Mouse (Mus musculus): Measurements from ENCODE around the gene Kmt2e. TPM values are rescaled to one million over a fixed set of nuclear protein-coding genes. Genes with fewer than 3 reads are reported as not detected.

Kmt2e gene
- polyA plus RNA-seq, 1 experiment: 22.9 TPM

- Histone ChIP-seq H3K4me3 (replicated peaks; ENCODE audit: extremely low read depth, low read depth, low read length) (no peak overlapping the region), H3K4me1 (ENCODE audit: control insufficient read depth, insufficient read depth, low read length) (no peaks in the 10 kb centered on the region; the same call in 1 of the 2 replicates)
- no peak for DNase-seq
- TF ChIP-seq CTCF (IDR thresholded peaks at IDR 0.05; ENCODE audit: insufficient read depth, low read length) (no peak), POLR2A (IDR thresholded peaks at IDR 0.05; ENCODE audit: borderline replicate concordance, extremely low read depth, low read depth, low read length) (no peak)
- 60% methylated on average over 4 of the region's 4 CpGs for WGBS
These were observed 73.0 kb downstream of the Kmt2e start for GRCm38 (mm10) chr5:23507210-23507609.

DNA sequence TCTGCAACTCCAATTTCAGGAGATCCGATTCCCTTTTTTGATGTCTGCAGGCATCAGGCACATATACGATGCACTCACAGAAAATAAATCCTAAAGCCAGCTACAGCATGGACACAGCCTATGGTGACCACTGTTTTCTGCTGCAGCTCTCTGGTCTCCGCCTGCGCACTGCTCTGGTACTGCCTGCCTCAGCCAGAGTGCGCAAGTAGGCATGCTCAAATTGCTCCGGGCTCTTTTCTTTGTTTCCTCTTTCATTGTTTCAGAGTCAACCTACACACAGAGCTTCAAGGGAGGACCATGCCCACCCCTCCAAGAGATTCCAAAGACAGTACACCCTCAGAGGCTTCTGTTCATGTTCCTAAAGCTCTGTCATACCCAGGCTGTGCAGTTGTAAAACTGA lies 74.4 kb downstream of the Kmt2e start:
- TF ChIP-seq POLR2A (IDR thresholded peaks at IDR 0.05; ENCODE audit: borderline replicate concordance, extremely low read depth, low read depth, low read length) (no peak), CTCF (IDR thresholded peaks at IDR 0.05; ENCODE audit: insufficient read depth, low read length) (no peak)
- 86% methylated on average over 6 of the region's 6 CpGs for WGBS

GRCm38 (mm10) chr5:23511456-23511855 lies 77.2 kb downstream of the Kmt2e start:
- 97% methylated on average over 5 of the region's 5 CpGs for WGBS
- H3K4me1 ChIP-seq (ENCODE audit: control insufficient read depth, insufficient read depth, low read length): no peaks in the 10 kb centered on the region; the same call in 1 of the 2 replicates
- DNase-seq: no peak
- H3K4me3 ChIP-seq (replicated peaks; ENCODE audit: extremely low read depth, low read depth, low read length): no peak overlapping the region
- no peak for TF ChIP-seq POLR2A (IDR thresholded peaks at IDR 0.05; ENCODE audit: borderline replicate concordance, extremely low read depth, low read depth, low read length)
- TF ChIP-seq CTCF (IDR thresholded peaks at IDR 0.05; ENCODE audit: insufficient read depth, low read length): no peak

More for the DNA sequence above, 74.4 kb downstream of the Kmt2e start:
- DNase-seq: no peak
- H3K4me1 ChIP-seq (ENCODE audit: control insufficient read depth, insufficient read depth, low read length): no peaks in the 10 kb centered on the region; the same call in 1 of the 2 replicates
- no peak overlapping the region for H3K4me3 ChIP-seq (replicated peaks; ENCODE audit: extremely low read depth, low read depth, low read length)

DNA sequence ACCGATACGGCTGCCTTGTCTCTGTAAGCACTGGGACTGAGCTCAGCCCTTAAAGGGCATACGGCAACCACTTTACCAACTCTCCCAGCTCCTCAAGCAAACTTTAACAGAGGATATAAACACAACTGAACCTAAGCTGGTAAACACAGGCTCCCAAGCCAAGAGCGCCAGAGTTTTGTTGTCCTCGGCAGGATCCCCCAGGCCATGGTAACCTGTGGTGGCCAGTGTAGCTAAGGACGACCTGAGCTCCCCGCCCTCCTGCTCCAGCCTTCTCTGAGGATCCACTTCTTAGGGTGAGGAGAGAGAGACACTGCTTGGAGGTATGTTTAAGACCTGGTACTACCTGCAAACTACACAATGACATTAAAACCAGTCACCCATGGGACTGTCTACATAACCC lies 78.3 kb downstream of the Kmt2e start:
- DNase-seq: no peak
- H3K4me3 ChIP-seq (replicated peaks; ENCODE audit: extremely low read depth, low read depth, low read length): no peak overlapping the region
- no peaks in the 10 kb centered on the region for H3K4me1 ChIP-seq (ENCODE audit: control insufficient read depth, insufficient read depth, low read length)
- 91% methylated on average over 7 of the region's 7 CpGs for WGBS
- no peak for TF ChIP-seq POLR2A (IDR thresholded peaks at IDR 0.05; ENCODE audit: borderline replicate concordance, extremely low read depth, low read depth, low read length)
- TF ChIP-seq CTCF (IDR thresholded peaks at IDR 0.05; ENCODE audit: insufficient read depth, low read length): no peak

GRCm38 (mm10) chr5:23513468-23513867 lies 79.2 kb downstream of the Kmt2e start:
- TF ChIP-seq POLR2A (IDR thresholded peaks at IDR 0.05; ENCODE audit: borderline replicate concordance, extremely low read depth, low read depth, low read length) (no peak), CTCF (IDR thresholded peaks at IDR 0.05; ENCODE audit: insufficient read depth, low read length) (no peak)
- no peaks in the 10 kb centered on the region for H3K4me1 ChIP-seq (ENCODE audit: control insufficient read depth, insufficient read depth, low read length)
- DNase-seq: no peak
- WGBS: 94% methylated on average over 13 of the region's 13 CpGs
- H3K4me3 ChIP-seq (replicated peaks; ENCODE audit: extremely low read depth, low read depth, low read length): no peak overlapping the region

DNA sequence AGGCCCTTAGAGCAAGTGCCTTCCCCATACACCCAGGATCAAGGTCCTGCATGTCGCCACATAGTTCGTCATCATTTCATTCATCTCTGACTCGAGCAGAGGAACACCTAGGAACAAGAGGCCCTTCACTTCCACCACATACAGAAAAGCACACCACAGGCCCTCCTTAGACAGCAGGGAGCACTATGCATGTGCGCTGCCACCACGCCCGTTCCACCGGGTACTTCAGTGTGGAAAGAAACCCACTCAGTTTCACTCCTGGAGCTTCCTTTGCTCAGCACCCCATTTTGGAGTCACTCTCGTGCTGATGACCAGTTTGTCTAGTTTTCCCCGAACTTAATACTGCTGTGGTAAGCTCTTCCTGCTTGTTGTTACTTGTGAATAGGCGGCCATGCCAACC lies 80.8 kb downstream of the Kmt2e start:
- no peak overlapping the region for H3K4me3 ChIP-seq (replicated peaks; ENCODE audit: extremely low read depth, low read depth, low read length)
- TF ChIP-seq CTCF (IDR thresholded peaks at IDR 0.05; ENCODE audit: insufficient read depth, low read length) (no peak), POLR2A (IDR thresholded peaks at IDR 0.05; ENCODE audit: borderline replicate concordance, extremely low read depth, low read depth, low read length) (no peak)
- no peak for DNase-seq
- 69% methylated on average over 10 of the region's 10 CpGs for WGBS
- peaks cover 5% of the 10 kb centered on the region; the same call in 1 of the 2 replicates for H3K4me1 ChIP-seq (ENCODE audit: control insufficient read depth, insufficient read depth, low read length)

GRCm38 (mm10) chr5:23516962-23517361 lies 82.7 kb downstream of the Kmt2e start:
- 89% methylated on average over 3 of the region's 3 CpGs for WGBS
- no peak for TF ChIP-seq CTCF (IDR thresholded peaks at IDR 0.05; ENCODE audit: insufficient read depth, low read length)
- DNase-seq: no peak
- H3K4me1 ChIP-seq (ENCODE audit: control insufficient read depth, insufficient read depth, low read length): peaks cover 5% of the 10 kb centered on the region; the same call in 1 of the 2 replicates
- H3K4me3 ChIP-seq (replicated peaks; ENCODE audit: extremely low read depth, low read depth, low read length): no peak overlapping the region

DNA sequence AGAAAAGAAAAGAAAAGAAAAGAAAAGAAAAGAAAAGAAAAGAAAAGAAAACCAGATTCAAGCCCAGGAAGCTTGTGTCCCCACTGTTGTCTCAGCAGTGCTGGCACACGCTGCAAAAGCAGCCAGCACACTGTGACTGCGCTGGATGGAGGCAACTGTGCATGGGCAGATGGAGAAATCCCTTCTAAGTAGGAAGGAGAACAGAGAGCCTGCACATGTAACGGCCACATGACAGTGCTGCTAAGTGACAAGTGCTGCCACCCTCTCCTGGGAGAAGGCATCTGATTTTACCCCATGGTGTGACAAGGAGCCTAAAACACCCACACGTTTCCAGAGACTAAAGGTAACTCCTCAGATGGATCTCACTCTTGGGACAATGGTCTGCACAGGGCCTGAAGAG lies 83.6 kb downstream of the Kmt2e start:
- TF ChIP-seq CTCF (IDR thresholded peaks at IDR 0.05; ENCODE audit: insufficient read depth, low read length) (no peak), POLR2A (IDR thresholded peaks at IDR 0.05; ENCODE audit: borderline replicate concordance, extremely low read depth, low read depth, low read length) (no peak)
- no peak for DNase-seq
- WGBS: 92% methylated on average over 4 of the region's 4 CpGs
- no peak overlapping the region for H3K4me3 ChIP-seq (replicated peaks; ENCODE audit: extremely low read depth, low read depth, low read length)
- H3K4me1 ChIP-seq (ENCODE audit: control insufficient read depth, insufficient read depth, low read length): peaks cover 5% of the 10 kb centered on the region; the same call in 1 of the 2 replicates

DNA sequence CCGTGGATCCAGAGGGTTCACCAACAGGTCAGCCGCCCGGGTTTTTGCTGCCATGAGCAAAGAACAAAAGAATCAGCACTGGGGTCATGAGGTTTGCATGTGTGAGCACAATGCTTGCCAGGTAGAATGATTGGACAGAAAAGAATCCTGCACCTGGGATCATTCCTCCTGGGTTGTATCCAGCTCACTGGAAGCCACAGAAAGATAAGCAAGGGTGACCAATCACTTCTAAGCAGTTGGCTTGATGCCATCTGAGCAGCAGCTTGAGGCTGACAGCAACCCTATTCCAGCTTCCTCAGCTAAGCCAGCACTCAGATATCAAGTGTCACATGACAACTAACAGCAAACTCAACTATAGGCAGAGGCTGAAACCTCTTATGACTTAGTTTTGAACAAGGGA lies 84.4 kb downstream of the Kmt2e start:
- DNase-seq: no peak
- WGBS: 40% methylated on average over 3 of the region's 3 CpGs
- TF ChIP-seq CTCF (IDR thresholded peaks at IDR 0.05; ENCODE audit: insufficient read depth, low read length) (no peak), POLR2A (IDR thresholded peaks at IDR 0.05; ENCODE audit: borderline replicate concordance, extremely low read depth, low read depth, low read length) (no peak)
- H3K4me3 ChIP-seq (replicated peaks; ENCODE audit: extremely low read depth, low read depth, low read length): no peak overlapping the region
- peaks cover 5% of the 10 kb centered on the region; the same call in 1 of the 2 replicates for H3K4me1 ChIP-seq (ENCODE audit: control insufficient read depth, insufficient read depth, low read length)

- DNase-seq: no peak
- WGBS: 80% methylated on average over 3 of the region's 3 CpGs
- peaks cover 5% of the 10 kb centered on the region; the same call in 1 of the 2 replicates for H3K4me1 ChIP-seq (ENCODE audit: control insufficient read depth, insufficient read depth, low read length)
- TF ChIP-seq CTCF (IDR thresholded peaks at IDR 0.05; ENCODE audit: insufficient read depth, low read length) (no peak), POLR2A (IDR thresholded peaks at IDR 0.05; ENCODE audit: borderline replicate concordance, extremely low read depth, low read depth, low read length) (no peak)
- H3K4me3 ChIP-seq (replicated peaks; ENCODE audit: extremely low read depth, low read depth, low read length): no peak overlapping the region
These were observed 85.4 kb downstream of the Kmt2e start for GRCm38 (mm10) chr5:23519679-23520078.

Measured in lung, adult 2 months (tissue).